Mouse (Mus musculus) central nervous system, embryonic 18 days (tissue): ENCODE measurements around the gene Gm20683. TPM values are rescaled to one million over a fixed set of nuclear protein-coding genes. Genes with fewer than 3 reads are reported as not detected.

ENCODE experiments used
- polyA plus RNA-seq: library from polyadenylated mRNA; depleted of rRNA; stranded (reverse); fragments of >200 nt; gene quantifications from 2 replicates; pipeline ENCODE4 v1.2.3, GENCODE M21; 2012; rRNA removed

The Gm20683 gene
- polyA plus RNA-seq, 1 experiment, result 37.0 TPM

Other genes starting within 250 kb of the Gm20683 start
- 8.3 and 8.7 TPM in 2 replicates for gene Gng13, start 124.6 kb downstream of the Gm20683 start, polyA plus RNA-seq
- 5.9 and 6.7 TPM in 2 replicates for gene Chtf18, start 114.3 kb downstream of the Gm20683 start, polyA plus RNA-seq
- 47.6 and 50.8 TPM in 2 replicates for gene Rpusd1, start 114.1 kb downstream of the Gm20683 start, polyA plus RNA-seq
- 0.15 and 0.17 TPM in 2 replicates for gene Mslnl, start 105.7 kb downstream of the Gm20683 start, polyA plus RNA-seq
- gene Msln, start 87.4 kb downstream of the Gm20683 start, polyA plus RNA-seq, result 1.6 and 32.1 TPM in 2 replicates
- 26.8 and 27.4 TPM in 2 replicates for gene Narfl, start 68.0 kb downstream of the Gm20683 start, polyA plus RNA-seq
- 211 and 212 TPM in 2 replicates for gene Haghl, start 56.1 kb downstream of the Gm20683 start, polyA plus RNA-seq
- gene Ccdc78, start 55.2 kb downstream of the Gm20683 start, polyA plus RNA-seq, result 0.12 and 0.13 TPM in 2 replicates
- gene Fam173a, start 48.9 kb downstream of the Gm20683 start, polyA plus RNA-seq, result 106 and 118 TPM in 2 replicates
- gene AC134908.4, start 46.1 kb downstream of the Gm20683 start, polyA plus RNA-seq, result 0.33 and 0.57 TPM in 2 replicates
- 90.6 and 111 TPM in 2 replicates for gene Metrn, start 44.6 kb downstream of the Gm20683 start, polyA plus RNA-seq
- gene Fbxl16, start 32.7 kb downstream of the Gm20683 start, polyA plus RNA-seq, result 79.5 and 95.0 TPM in 2 replicates
- 42.3 and 44.7 TPM in 2 replicates for gene Wdr24, start 18.1 kb downstream of the Gm20683 start, polyA plus RNA-seq
- 61.3 and 66.9 TPM in 2 replicates for gene Jmjd8, start 12.9 kb downstream of the Gm20683 start, polyA plus RNA-seq
- 297 and 308 TPM in 2 replicates for gene Stub1, start 8.4 kb downstream of the Gm20683 start, polyA plus RNA-seq
- 105 and 106 TPM in 2 replicates for gene Rhbdl1, start 4.5 kb downstream of the Gm20683 start, polyA plus RNA-seq
- 95.8 and 96.0 TPM in 2 replicates for gene Rhot2, start 3.1 kb upstream of the Gm20683 start, polyA plus RNA-seq
- 46.9 and 49.8 TPM in 2 replicates for gene Wdr90, start 19.7 kb upstream of the Gm20683 start, polyA plus RNA-seq
- 20.1 and 21.8 TPM in 2 replicates for gene Mcrip2, start 27.0 kb upstream of the Gm20683 start, polyA plus RNA-seq
- gene Mettl26, start 33.3 kb upstream of the Gm20683 start, polyA plus RNA-seq, result 67.4 and 73.2 TPM in 2 replicates
- gene Wfikkn1, start 39.1 kb upstream of the Gm20683 start, polyA plus RNA-seq, result 0.39 and 0.40 TPM in 2 replicates
- 88.6 and 89.3 TPM in 2 replicates for gene Rab40c, start 78.0 kb upstream of the Gm20683 start, polyA plus RNA-seq
- 107 and 111 TPM in 2 replicates for gene Pigq, start 103.2 kb upstream of the Gm20683 start, polyA plus RNA-seq
- gene Nhlrc4, start 103.2 kb upstream of the Gm20683 start, polyA plus RNA-seq, result 0.29 and 0.44 TPM in 2 replicates
- gene A930017K11Rik, start 110.8 kb upstream of the Gm20683 start, polyA plus RNA-seq, result 0.62 and 1.1 TPM in 2 replicates
- gene Capn15, start 144.0 kb upstream of the Gm20683 start, polyA plus RNA-seq, result 38.4 and 38.8 TPM in 2 replicates
- 58.8 and 66.0 TPM in 2 replicates for gene Rab11fip3, start 227.8 kb upstream of the Gm20683 start, polyA plus RNA-seq
- gene Decr2, start 248.6 kb upstream of the Gm20683 start, polyA plus RNA-seq, result 34.1 and 34.8 TPM in 2 replicates